Mouse (Mus musculus): ENCODE data around the gene Yipf6.
"Not testable (repeated sequence)": the region's sequence is repeated elsewhere in the genome, so short reads cannot be mapped to it uniquely, and the experiment has no call there.

The Yipf6 gene

DNA sequence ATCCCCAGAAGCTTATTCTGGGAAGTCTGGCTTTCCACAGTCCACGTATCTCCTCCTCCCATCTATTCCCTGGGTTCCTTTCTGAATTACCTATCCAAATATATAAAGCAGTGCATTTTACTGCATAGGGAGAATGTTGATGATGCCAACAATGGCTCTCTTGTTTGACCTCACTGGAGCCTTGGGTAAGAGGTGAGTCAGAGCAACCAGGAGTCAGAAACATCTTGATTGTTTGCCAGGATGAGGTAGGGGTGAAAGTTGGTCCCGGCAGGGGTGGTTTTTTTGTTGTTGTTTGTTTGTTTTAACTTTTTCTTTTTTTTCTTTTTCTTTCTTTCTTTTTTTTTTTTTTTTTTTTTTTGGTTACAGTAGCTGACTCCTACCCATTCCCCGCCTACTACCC, at the start of gene Yipf6:
Yipf6 (plus strand) TSS at position 216 of the 400 bp plus-strand sequence.
- DNase-seq (ENCODE audit: low spot score): no peak

DNA sequence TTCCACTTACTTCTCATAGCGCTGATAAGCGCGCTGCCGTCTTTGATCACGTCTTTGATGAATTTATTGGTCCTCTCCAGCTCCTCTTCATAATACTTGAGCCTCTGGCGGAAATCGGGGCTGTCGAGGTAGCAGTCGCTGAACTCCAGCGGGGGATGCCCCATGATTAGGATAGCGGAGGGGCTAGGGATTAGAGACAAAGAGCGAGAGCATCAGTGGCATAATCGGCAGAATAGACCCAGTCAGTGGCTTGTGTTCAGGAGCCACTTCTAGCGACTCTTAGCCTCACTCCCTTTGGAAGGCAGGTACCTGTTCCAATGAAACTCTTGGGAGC, 46.1 kb upstream of the Yipf6 start:
- peak; percentile 3 for DNase-seq (ENCODE audit: low spot score)

DNA sequence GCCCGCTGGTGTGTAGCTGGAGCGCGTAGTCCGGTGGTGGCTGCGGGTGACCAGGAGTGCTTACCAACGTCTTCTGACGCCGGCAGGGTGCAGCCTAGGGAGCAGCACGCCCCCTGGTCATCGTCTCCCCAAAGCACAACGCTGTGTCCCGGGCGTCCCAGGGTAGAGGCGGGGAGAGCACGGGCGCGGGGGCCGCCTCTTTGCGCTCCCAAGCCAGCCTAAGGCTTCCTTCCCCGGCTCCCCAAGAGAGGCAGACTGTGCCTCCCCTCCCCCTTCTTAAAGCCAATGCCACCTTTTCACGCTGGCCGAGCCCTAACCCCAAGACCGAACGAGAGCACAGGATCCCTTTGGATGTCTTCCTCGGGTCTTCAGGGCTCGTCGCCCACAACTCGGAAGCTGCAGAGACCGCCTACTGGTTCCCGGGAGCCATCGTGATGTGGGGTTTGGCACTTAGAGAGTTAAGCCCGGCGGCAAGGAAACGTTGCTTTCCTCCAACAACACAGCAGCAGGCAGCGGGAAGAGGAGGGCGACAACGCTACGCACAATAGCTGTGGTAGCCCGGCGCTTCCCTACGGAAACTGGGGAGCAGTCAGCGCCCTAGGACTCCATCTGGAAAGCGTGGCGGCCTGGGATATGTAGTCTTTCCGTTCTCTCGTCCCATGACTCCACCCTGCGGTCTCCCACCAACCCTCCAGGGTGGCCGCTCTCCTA, 45.6 kb upstream of the Yipf6 start, which contains the start of gene Ophn1:
Ophn1 (minus strand) TSS at position 620 of the 711 bp plus-strand sequence.
- DNase-seq (ENCODE audit: low spot score): peak; percentile 59

DNA sequence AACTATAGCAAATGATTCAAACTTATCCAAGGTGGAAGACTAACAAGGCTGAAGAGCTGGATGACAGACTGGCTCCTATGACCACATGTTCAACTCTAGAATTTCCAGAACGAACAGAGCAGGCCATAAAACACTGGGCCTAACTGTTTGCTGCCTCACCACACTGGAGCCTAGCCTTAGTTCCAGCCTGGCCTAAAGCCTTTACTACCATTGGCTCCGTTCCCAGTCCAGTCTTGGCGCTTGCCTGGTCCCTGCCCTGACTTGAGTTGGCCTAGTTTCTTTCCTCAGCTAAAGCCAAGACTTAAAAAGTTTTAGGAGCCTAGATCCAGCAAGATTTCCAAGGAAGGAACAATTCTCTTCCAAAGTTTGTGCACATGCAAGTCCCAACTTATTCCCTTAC, 37.8 kb upstream of the Yipf6 start:
- DNase-seq (ENCODE audit: low spot score): no peak

DNA sequence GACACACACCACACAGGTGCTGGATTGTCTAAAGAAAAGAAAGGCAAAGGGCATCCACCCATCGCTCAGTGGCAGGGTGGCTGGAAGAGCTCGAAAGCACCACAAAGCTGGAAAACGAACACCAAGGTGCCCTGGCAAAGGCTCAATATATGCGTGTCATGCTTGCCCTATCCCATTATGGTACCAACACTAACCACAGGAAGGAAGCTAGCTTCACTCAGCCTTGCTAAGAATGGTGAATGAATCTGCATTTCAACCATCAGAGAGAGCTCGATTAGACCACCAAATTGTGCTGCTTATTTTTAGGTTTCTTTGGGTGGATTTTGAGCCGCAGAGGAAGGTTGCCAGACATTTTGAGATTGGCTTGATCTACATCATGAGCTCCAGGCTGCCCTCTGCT, 31.9 kb upstream of the Yipf6 start:
- DNase-seq (ENCODE audit: low spot score): no peak

DNA sequence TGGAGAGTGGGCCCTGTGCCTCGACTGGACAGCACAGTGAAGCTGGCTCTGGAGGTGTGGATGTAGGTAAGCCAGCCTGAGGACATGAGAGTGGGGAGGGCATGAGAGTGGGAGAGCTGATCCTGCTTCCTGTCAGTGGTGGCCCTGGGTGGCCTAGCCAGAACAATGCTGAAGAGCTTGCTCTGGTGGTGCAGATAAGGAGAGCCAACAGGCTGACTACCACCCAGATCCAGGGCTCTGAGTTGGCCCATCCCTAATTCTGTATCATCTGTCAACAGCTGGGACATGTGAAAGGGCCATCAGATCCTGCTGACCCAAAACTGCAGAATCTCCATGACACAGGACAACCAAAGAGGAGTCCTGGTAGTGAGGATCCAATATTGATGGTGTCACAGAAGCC, 27.2 kb upstream of the Yipf6 start:
- DNase-seq (ENCODE audit: low spot score): no peak

DNA sequence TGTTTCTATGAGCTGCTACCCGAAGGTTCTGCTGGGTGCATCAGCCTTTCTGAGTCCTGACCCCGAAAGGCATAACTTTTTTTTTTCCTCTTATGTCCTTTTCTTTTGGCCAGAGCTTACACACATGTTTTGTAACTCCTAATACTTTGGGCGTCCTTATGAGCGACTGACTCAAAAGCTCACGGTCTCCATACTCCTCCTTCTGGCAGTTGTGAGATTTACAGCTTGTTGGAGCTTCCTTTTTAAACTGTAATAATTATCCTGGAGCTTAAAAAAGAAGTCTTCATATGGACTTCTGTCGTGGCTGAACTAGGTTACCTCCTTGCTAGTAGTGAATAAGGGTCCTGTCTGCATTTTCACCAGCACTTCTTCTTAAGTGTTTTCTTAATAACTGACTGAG, 16.7 kb upstream of the Yipf6 start:
- no peak for DNase-seq (ENCODE audit: low spot score)

DNA sequence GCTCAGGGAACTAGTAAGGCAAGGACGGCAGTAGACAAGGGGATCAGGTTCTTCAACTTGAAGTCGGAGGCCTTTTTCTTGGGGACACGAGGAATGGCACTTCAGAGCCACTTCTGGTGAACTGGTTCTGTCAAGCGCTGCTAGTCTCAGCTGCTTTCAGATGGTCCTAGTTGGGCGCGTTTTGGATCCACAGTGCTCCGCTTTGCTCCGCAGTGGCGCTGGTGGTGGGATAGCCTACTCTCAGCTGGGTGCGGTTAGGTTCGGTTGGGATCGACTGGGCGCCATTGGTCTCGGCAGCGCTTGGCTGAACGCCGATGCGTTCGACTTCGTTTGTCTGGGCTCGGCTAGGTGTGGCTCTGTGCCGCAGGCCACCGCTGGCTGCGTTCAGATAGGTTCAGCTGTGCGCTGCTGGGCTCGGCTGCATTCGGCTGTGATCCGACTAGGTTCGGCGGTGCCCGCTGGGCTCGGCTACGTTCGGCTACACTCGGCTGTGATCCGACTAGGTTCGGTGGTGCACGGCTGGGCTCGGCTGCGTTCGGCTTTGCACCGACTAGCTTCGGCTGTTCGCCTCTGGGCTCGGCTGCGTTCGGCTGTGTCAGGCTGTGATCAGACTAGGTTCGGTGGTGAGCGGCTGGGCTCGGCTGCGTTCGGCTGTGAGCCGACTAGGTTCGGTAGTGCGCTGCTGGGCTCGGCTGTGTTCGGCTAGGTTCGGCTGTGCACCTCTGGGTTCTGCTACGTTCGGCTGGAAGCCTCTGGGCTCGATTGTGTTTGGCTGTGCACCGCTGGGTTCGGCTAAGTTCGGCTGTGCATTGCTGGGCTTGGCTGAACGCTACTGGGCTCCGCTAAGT, 815 bp downstream of the Yipf6 start:
- peak; percentile 92 for DNase-seq (ENCODE audit: low spot score)

DNA sequence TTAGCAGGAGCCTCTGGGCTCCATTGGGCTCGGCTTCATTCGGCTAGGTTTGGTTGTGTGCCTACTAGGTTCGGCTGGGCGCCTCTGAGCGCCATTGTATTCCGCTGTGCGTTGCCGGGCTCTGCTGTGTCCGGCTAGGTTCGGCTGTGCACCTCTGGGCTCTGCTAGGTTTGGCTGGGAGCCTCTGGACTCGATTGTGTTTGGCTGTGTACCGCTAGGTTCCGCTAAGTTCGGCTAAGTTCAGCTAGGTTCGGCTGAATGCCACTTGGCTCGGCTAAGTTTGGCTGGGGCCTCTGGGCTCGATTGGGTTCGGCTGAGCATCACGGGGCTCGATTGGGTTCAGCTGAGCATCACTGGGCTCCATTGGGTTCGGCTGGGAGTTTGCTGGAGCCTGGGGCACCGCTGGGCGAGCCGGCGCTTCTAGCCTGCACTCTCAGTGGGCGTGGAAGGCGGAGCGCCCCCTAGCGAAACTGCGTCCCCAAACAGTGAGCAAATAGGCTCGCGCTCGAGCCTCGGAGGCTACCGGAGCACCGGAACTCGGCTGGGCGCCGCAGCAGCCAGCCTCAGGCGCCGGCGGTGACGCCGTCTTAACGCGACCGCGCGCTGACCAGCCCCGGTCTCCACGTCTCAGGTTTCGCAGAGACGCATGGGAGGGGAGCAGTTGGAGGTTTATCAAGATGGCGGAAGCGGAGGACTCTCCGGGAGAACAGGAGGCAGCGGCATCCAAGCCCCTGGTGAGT, 1.6 kb downstream of the Yipf6 start:
- peak; percentile 71 for DNase-seq (ENCODE audit: low spot score)

DNA sequence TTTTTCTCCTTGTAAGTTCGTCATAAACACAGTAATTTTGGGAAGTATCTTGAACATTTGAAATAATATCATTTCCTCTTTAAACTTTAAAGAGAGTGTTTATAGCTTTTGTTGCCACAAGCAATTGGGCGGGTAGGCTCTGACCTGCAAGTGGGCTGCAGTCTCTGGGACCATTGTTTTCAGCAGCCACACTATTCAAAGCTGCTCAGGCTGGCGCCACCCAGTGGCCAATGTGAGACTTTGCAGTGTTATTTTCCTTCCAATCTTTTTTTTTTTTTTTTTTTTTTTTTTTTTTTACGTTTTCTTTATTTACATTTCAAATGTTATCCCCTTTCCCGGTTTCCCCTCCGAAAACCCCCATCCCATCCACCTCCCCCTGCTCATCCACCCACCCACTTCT, 17.8 kb downstream of the Yipf6 start:
- no peak for DNase-seq (ENCODE audit: low spot score)

DNA sequence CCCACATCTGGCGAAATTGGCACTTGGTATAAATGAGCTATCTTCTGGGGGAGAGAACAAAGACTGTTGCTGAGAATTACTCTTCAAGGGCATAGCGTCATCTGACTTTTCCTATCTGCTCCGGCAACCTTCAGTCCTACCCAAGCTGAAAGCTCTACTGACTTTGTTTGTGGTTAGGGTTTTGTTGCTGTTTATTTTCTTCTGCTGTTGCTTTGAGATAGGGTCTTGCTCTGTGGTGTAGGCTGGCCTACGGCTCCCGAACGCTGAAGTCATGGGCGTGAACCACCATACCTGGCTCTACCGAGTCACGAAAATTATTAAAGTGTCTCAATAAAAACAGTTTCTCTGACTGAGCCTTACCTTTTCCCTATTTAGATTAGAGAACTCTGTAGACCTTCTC, 22.2 kb downstream of the Yipf6 start:
- DNase-seq (ENCODE audit: low spot score): no peak

DNA sequence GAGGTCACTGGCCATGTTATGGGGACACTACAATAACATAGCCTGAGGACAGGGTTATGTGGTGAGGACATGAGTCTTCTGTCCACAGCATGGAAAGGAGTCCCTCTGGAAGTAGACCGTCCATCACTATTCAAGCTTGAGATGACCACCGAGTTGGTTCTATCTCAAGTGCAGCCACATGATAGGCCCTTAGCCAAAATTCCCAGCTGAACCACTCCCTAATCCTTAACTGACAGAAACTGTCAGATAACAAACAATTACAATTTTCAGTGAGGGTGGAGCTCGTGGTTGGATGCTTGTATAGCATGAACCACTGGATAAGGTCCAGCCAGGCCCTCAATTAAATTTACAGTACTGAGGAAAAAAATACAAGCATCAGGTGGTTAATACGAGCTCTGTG, 22.9 kb downstream of the Yipf6 start:
- no peak for DNase-seq (ENCODE audit: low spot score)

DNA sequence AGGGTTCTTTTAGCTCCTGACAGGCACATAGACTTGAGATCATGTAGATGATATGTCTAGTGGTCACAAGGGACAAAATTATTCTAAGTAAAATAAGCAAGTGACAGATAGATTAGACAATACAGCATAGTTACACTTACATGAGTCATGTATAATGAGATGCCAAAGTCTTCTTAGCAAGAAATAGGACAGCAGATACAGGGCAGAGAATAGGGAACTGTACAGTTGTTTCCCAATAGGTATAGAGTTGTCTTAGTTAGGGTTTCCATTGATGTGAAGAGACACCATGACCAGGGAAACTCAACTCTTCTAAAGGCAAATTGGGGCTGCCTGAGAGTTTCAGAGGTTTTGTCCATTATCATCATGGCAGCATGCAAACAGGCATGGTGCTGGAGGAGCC, 27.6 kb downstream of the Yipf6 start:
- DNase-seq (ENCODE audit: low spot score): no peak

DNA sequence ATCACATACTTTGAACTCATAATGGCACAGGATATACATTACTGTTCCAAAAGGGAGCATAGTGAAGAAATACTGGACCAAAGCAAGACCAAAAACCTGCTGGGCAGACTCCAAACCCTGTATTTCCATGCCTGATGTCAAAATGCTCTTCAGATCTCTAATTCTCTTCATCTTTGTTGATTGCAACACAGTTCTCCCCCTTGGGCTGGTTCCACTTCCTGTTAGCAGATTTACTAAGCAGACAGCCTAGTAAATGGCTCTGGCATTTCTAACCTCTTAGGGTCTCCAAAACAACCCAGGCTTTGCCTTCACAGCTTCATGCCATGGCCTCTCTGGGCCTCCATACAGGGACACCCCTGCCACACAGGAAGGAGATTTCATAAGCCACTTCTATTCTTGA, 28.4 kb downstream of the Yipf6 start:
- DNase-seq (ENCODE audit: low spot score): no peak

DNA sequence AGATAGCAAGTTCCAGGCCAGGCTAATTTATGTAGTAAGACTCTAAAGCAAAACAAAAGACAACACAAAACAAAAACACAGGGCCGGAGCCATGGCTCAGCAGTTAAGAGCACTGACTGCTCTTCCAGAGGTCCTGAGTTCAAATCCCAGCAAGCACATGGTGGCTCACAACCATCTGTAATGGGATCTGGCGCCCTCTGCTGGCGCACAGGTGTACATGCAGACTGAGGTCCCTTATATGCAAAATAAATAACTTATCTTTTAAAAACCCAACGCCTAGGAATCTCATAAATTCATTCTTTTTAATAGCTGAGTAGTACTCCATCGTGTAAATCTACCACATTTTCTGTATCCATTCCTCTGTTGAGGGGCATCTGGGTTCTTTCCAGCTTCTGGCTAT, 50.5 kb downstream of the Yipf6 start:
- DNase-seq (ENCODE audit: low spot score): not testable (repeated sequence)

DNA sequence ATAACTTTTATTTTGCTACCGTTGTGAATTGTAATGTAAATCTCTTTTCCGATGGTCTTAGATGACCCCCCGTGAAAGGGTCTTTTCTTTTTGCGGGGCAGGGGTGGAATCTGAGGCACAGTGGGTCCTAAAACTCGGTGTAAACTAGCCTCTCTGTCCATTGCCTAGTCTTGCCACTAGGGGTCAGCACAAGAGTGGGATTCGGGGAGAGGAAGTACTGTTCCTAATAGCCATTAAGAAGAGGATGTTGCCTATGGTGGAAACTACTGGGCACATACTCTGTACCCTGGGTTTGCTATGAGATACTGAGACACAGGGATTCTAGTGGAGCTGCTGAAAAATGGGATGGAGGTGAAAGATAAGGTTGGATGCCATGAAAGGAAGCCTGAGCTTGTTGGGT, 53.5 kb downstream of the Yipf6 start:
- DNase-seq (ENCODE audit: low spot score): no peak
